Mouse (Mus musculus): ENCODE data around the gene Zfp804b.
"Not testable (repeated sequence)": the region's sequence is repeated elsewhere in the genome, so short reads cannot be mapped to it uniquely, and the experiment has no call there.

Zfp804b gene

DNA sequence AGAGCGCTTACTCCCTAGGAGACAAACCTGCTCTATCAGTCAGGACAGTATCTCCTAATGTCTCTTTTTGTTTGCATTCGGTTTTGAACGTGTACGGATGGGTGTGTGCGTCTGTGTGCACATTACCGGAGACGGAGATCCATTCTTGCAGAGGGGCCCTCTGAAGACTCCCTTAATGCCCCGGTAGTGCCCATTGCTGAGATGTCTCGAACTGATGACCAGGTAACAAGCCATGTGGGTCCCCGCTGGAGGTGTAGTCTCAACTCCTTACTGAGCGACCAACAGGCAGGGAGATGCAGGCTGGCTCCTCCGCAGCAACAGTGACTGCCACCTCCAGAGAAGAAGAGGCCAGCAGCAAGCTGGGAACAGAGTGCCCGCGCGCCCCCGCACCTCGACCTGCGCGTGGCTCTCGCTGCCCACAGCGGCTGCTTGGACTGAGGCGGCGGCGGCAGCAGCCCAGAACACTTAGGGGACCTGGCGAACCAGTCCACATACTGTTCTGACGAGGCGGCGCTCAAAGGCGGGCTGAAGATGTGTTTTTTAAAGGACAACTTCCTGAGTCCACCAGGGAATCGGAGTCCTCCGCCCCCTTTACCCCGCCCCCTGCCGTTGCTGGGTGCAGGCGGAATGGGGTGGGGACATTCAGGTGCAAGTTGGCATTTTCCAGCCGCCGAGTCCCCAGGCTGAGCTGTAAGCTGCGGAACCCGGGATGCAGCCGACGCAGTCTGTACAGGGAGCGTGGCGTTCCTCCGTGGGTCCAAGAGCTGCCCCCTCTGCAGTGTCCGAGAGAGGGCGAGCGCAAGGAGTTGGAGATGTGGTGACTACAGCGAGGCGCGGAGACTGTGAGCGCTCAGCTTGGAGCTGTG, at the start of gene Zfp804b:
Gene Zfp804b (minus strand): TSS at position 612 of the 866 bp plus-strand sequence.
- DNase-seq (ENCODE audit: low spot score in 2 of 2), result peak; percentile 35 to 47

- DNase-seq (ENCODE audit: low spot score in 2 of 2), result not testable (repeated sequence)
Observed at GRCm38 (mm10) chr5:7364616-7365015, 20.1 kb upstream of the Zfp804b start.

DNA sequence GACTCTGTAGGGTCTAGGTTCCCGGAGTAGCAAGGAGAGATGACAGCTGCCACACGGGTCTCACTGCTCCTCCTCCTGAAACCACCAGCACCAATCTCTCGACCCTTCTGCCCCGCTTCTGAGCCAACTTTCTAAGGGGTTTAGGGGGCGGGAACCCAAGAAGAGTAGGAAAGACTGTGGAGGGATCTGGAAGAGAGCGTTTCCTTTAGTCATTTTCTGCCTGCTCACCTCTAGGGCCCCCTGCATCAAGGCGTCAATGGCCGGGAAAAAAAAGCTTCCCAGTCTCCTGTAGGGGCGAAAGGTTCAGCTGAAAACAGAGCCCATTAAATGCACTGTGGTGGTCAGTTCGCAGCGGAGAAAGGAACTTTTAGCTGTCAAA, 444 bp upstream of the Zfp804b start:
- no peak for DNase-seq (ENCODE audit: low spot score in 2 of 2)

- DNase-seq (ENCODE audit: low spot score in 2 of 2), result no peak
Observed at GRCm38 (mm10) chr5:7325594-7325993, 19.0 kb downstream of the Zfp804b start.

GRCm38 (mm10) chr5:7303819-7304218, 40.7 kb downstream of the Zfp804b start, which contains the start of gene Tex47:
TSS of gene Tex47 (plus strand) at chr5:7304119.
- no peak for DNase-seq (ENCODE audit: low spot score in 2 of 2)

- DNase-seq (ENCODE audit: low spot score in 2 of 2), result no peak
Observed at GRCm38 (mm10) chr5:7302969-7303368, 41.6 kb downstream of the Zfp804b start.

- no peak for DNase-seq (ENCODE audit: low spot score in 2 of 2)
Observed at GRCm38 (mm10) chr5:7284336-7284735, 60.2 kb downstream of the Zfp804b start.

- DNase-seq (ENCODE audit: low spot score in 2 of 2), result no peak
Observed at GRCm38 (mm10) chr5:7276659-7277455, 67.7 kb downstream of the Zfp804b start.

GRCm38 (mm10) chr5:7177589-7177988, 167.0 kb downstream of the Zfp804b start:
- no peak for DNase-seq (ENCODE audit: low spot score in 2 of 2)

GRCm38 (mm10) chr5:7139658-7140057, 204.9 kb downstream of the Zfp804b start:
- DNase-seq (ENCODE audit: low spot score in 2 of 2), result no peak

GRCm38 (mm10) chr5:7102387-7102786, 242.2 kb downstream of the Zfp804b start:
- no peak for DNase-seq (ENCODE audit: low spot score in 2 of 2)

GRCm38 (mm10) chr5:7073936-7074631, 270.5 kb downstream of the Zfp804b start:
- no peak for DNase-seq (ENCODE audit: low spot score in 2 of 2)

GRCm38 (mm10) chr5:7007468-7007867, 337.1 kb downstream of the Zfp804b start:
- DNase-seq (ENCODE audit: low spot score in 2 of 2), result no peak

DNA sequence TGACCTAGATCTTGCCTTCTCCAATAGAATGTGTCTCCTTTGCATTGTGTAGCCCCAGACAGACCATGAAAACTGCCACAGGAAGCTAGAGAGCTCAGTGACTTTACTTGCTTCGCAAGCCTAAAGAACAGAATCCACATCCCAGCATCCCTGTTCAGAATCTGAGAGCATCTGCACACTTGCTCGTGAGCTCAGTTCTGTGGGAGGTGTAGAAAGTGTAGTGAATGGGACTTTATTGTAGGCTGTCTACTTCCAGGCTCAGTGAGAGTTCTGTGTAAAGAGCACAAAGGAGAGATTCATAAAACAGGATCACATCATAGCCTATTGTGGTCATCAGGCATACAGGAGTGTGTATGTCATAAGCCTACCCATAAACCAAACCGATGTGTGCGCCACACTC, 360.6 kb downstream of the Zfp804b start:
- DNase-seq (ENCODE audit: low spot score in 2 of 2), result no peak

DNA sequence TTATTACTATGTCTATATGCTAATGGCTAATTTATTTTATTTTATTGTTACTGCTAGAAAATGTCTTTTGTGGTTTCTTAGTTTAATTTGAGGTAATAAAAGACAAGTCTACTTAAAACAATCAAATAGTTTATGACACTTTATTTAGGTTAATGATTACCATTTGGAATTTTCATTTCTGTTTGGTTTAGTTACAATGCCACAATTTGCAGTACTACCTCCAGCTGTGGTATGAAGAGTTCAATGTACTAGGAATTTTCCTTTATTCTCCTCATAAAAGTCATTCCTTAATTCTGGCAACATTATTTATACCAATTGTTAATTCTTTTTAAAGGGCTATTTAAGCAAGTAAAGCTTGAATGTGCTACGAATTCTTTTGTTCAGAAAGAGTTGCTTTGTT, 409.7 kb downstream of the Zfp804b start:
- DNase-seq (ENCODE audit: low spot score in 2 of 2), result no peak

DNA sequence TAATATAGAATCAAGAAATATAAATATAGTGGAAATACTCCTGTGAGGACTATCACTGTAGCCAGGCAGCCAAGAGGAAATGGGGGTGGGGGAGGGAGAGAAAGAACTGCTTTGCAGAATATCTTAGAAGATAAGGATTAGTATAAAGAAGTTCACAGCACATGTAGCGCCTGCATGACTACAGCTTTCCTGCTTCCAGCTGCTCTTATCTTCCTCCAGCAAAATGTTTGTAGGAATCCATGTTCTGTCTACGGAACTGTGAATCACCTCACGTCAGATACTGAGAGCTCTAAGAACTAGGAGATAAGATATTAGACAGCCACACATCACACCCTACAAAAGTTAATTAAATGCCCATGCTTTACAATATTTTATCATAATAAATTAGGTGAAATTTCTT, 433.3 kb downstream of the Zfp804b start:
- DNase-seq (ENCODE audit: low spot score in 2 of 2), result no peak

DNA sequence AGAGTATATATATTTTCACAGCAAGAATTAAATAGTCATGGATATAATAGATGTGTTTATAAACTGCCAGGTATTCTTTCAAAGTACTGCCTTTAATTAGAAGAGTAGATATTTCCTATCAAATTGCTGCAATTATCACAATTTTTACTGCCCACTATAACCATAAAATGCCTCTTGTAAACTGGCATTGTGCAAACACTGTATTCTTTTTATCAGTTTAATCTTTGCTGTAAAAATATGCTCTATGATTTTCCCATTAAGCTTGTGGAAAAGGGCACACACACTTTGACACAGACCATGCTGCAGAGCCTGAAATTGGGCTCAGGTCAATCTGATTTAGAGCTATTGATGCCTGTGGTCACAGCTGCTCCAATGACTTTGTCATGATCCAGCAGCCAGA, 463.2 kb downstream of the Zfp804b start:
- no peak for DNase-seq (ENCODE audit: low spot score in 2 of 2)

- no peak for DNase-seq (ENCODE audit: low spot score in 2 of 2)
Observed at GRCm38 (mm10) chr5:6871566-6871965, 473.0 kb downstream of the Zfp804b start.

DNA sequence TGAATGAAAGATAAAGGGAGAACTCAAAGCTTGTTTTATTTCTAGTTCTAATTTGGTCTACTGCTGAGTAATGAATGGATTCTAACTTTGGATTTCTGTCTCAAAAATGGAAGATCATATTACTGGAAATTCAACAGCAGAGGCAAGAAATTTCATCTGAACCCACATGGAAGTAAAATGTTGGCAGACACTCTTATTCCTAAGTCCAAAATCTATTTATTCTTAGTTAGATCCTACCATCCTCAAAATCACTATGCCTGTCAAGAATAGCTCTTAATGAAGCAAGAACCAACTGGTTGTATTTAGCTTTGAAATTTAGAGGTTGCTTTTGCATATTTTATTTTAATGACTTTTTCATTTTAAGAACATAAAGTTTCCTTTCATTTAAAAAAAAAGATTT, 473.6 kb downstream of the Zfp804b start:
- no peak for DNase-seq (ENCODE audit: low spot score in 2 of 2)

DNA sequence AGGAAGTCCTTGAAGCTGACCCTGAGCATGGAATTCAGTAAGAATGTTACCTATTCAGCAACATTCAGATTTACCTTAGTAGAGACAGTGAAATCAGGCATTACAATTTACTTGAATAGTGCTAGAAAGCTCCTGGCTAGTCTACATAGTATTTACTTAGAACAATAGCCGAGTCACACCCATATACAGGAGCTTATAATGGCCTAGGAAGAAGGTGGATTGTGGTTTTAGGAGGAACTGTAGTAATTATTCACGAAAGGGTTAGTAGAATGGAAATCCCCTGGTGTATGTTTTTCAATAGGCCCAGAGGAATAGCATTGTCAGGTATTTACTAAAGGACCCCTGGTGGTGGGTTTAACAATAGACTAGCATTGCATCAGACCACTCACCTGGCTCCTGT, 549.2 kb downstream of the Zfp804b start:
- no peak for DNase-seq (ENCODE audit: low spot score in 2 of 2)

GRCm38 (mm10) chr5:6769357-6769892, 575.1 kb downstream of the Zfp804b start:
- DNase-seq (ENCODE audit: low spot score in 2 of 2), result no peak
